10 mouse cellular contexts compared by ENCODE assay signal in the genomic region with DNA sequence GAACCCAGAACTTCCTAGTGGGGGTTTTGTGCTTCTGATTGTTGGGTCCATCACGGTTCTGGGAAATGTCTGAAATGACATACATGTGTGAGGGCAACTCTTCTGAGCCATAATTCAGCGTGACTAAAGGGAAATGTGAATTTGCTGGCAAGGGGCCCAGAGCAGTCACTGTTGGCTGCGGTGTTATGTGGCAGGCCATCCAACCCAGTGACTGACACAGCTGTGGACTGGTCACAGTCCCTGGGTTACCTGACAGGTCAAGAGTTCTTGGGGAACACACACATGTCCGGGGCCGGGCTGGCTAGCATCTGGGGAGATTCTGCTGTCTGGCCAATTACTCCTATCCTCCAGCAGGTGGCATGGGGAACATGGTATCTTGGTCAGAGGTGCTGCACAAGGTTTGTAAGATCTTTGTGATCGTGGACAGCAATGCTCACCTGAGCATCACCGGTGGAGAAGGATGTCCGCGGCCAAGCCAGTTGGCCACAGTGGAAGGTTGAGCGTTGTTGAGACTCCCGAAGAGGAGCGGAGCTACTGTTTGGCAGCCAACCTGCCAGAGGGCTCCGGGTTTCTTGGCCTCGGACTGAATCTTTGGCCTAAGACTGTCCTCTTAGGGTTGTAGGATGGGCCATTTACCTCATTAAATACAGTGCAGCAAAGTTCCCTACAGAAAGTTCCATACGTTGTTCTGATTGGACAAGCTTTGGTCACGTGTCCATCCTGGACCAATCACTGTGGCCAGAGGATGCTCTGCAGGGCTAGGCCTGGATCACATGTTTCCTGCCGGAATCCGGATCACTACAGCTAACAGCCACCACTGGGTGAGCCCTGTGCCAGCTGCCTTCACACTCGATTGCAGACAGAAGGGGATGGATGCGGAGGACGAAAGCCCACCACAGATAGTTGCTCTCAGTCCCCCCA. TPM values are rescaled to one million over a fixed set of nuclear protein-coding genes. Genes with fewer than 3 reads are reported as not detected.
A peak's percentile ranks its signal among the peaks of the same experiment; 100 is the strongest.
DNase-seq lines count a peak whose midpoint lies in the region; ATAC-seq and TF ChIP-seq lines count a peak whose summit lies in the region.
"Had no signal": no experiment of that assay in that cellular context is flagged by ENCODE, and none has a peak within 500 bp of the region (broad histone marks: within the 10 kb centered on the region; RNA-seq: fewer than 3 reads in every experiment).

No protein-coding gene starts in this region.

- no peak for TF ChIP-seq CTCF in thymus, adult 2 months (IDR thresholded peaks at IDR 0.05; ENCODE audit: borderline replicate concordance, control insufficient read depth, extremely low read depth, insufficient read depth, low read length, poor library complexity)

- no peak overlapping the region for H3K27ac ChIP-seq in midbrain, embryonic 14.5 days (replicated peaks; ENCODE audit: low read depth, low read length)
- no peak overlapping the region for H3K27ac ChIP-seq in midbrain, embryonic 10.5 days (replicated peaks)
- H3K27ac ChIP-seq in thymus, adult 2 months (ENCODE audit: control insufficient read depth, insufficient read depth, low read length), result no peak overlapping the region
- H3K27ac ChIP-seq in heart, embryonic 11.5 days (ENCODE audit: low read depth, low read length), result no peak overlapping the region
- H3K27ac ChIP-seq: heart, embryonic 13.5 days; limb, embryonic 13.5 days had no signal

- no peak overlapping the region for H3K4me3 ChIP-seq in midbrain, embryonic 14.5 days (replicated peaks; ENCODE audit: low read depth, low read length)
- H3K4me3 ChIP-seq in midbrain, embryonic 10.5 days, result no peak overlapping the region
- H3K4me3 ChIP-seq in thymus, adult 2 months (ENCODE audit: control insufficient read depth, insufficient read depth, low read length), result no peak overlapping the region
- no peak overlapping the region for H3K4me3 ChIP-seq in heart, embryonic 11.5 days (ENCODE audit: low read depth, low read length)
- H3K4me3 ChIP-seq: heart, embryonic 13.5 days; limb, embryonic 13.5 days had no signal

- DNase-seq in frontal cortex, postnatal 25 days (ENCODE audit: low spot score in 2 of 2), result no peak
- peak; percentile 63 for DNase-seq in midbrain, embryonic 14.5 days
- DNase-seq in midbrain, embryonic 10.5 days (ENCODE audit: low spot score), result no peak
- DNase-seq in cerebellum, postnatal 36 days, result peak; percentile 28 to 30
- no peak for DNase-seq in thymus, adult 2 months

- no peak overlapping the region for H3K4me2 ChIP-seq in midbrain, embryonic 14.5 days (ENCODE audit: low read length)
- H3K4me2 ChIP-seq in heart, embryonic 11.5 days, result no peak overlapping the region
- H3K4me2 ChIP-seq: heart, embryonic 13.5 days; limb, embryonic 13.5 days had no signal

- no peaks in the 10 kb centered on the region for H3K9me3 ChIP-seq in midbrain, embryonic 14.5 days (ENCODE audit: control insufficient read depth, low read length)
- no peaks in the 10 kb centered on the region for H3K9me3 ChIP-seq in midbrain, embryonic 10.5 days (replicated peaks)
- no peaks in the 10 kb centered on the region for H3K9me3 ChIP-seq in heart, embryonic 11.5 days (replicated peaks; ENCODE audit: control insufficient read depth, low read length)
- H3K9me3 ChIP-seq: heart, embryonic 13.5 days; limb, embryonic 13.5 days had no signal

- 81% methylated on average over 21 of the region's 21 CpGs for WGBS in midbrain, embryonic 14.5 days
- WGBS in midbrain, embryonic 10.5 days, result 83% methylated on average over 21 of the region's 21 CpGs
- 75% methylated on average over 21 of the region's 21 CpGs for WGBS in thymus, adult 2 months
- 77% methylated on average over 21 of the region's 21 CpGs for WGBS in heart, embryonic 11.5 days (ENCODE audit: insufficient replicate concordance)

- H3K36me3 ChIP-seq in midbrain, embryonic 14.5 days (ENCODE audit: control insufficient read depth, insufficient read depth, low read length), result no peaks in the 10 kb centered on the region
- no peaks in the 10 kb centered on the region for H3K36me3 ChIP-seq in midbrain, embryonic 10.5 days
- H3K36me3 ChIP-seq in thymus, adult 2 months (ENCODE audit: control insufficient read depth, insufficient read depth, low read length), result no peaks in the 10 kb centered on the region
- no peaks in the 10 kb centered on the region for H3K36me3 ChIP-seq in heart, embryonic 11.5 days (ENCODE audit: control insufficient read depth, insufficient read depth, low read length)
- H3K36me3 ChIP-seq: heart, embryonic 13.5 days; limb, embryonic 13.5 days had no signal

- H3K9ac ChIP-seq in midbrain, embryonic 14.5 days (replicated peaks; ENCODE audit: low read length), result no peak overlapping the region
- no peak overlapping the region for H3K9ac ChIP-seq in heart, embryonic 11.5 days (ENCODE audit: low read depth, low read length)
- H3K9ac ChIP-seq: heart, embryonic 13.5 days; limb, embryonic 13.5 days had no signal

- 0 out of 2 replicates have a peak, but pooled peaks have one; percentile 32 for ATAC-seq in frontal cortex, adult (ENCODE audit: low TSS enrichment)
- ATAC-seq in midbrain, embryonic 14.5 days (ENCODE audit: low FRiP score, low TSS enrichment), result no peak
- ATAC-seq in heart, embryonic 11.5 days (replicated peaks; ENCODE audit: insufficient number of reproducible peaks, low FRiP score, low TSS enrichment), result no peak
- ATAC-seq in activated CD4-positive, CD25-positive, alpha-beta regulatory T cell, adult 4 months, result no peak

- H3K4me1 ChIP-seq in midbrain, embryonic 14.5 days (ENCODE audit: control insufficient read depth, insufficient read depth, low read length), result peaks cover 9% of the 10 kb centered on the region
- peaks cover 20% of the 10 kb centered on the region for H3K4me1 ChIP-seq in midbrain, embryonic 10.5 days
- peaks cover 5% of the 10 kb centered on the region for H3K4me1 ChIP-seq in thymus, adult 2 months (replicated peaks; ENCODE audit: control insufficient read depth, insufficient read depth, low read length)
- H3K4me1 ChIP-seq in heart, embryonic 11.5 days (ENCODE audit: control insufficient read depth, insufficient read depth, low read length), result 0 out of 2 replicates have a peak, but pooled peaks cover 3% of the 10 kb centered on the region

- no peak for TF ChIP-seq POLR2A in thymus, adult 2 months (IDR thresholded peaks at IDR 0.05; ENCODE audit: control insufficient read depth, extremely low read depth, insufficient read depth, low read length, poor library complexity)

- H3K27me3 ChIP-seq in midbrain, embryonic 14.5 days (ENCODE audit: control insufficient read depth, insufficient read depth, low read length), result no peaks in the 10 kb centered on the region
- H3K27me3 ChIP-seq in midbrain, embryonic 10.5 days (ENCODE audit: low read depth, poor library complexity, severe bottlenecking), result no peaks in the 10 kb centered on the region
- H3K27me3 ChIP-seq in thymus, adult 2 months (ENCODE audit: control insufficient read depth, insufficient read depth, low read length), result no peaks in the 10 kb centered on the region
- H3K27me3 ChIP-seq in heart, embryonic 11.5 days (ENCODE audit: control insufficient read depth, insufficient read depth, low read length), result no peaks in the 10 kb centered on the region
- H3K27me3 ChIP-seq: heart, embryonic 13.5 days had no signal

RNA-seq across cellular contexts. Expression of gene Arhgap8, which starts 52.6 kb away (rescaled TPM):
- polyA plus RNA-seq in midbrain, embryonic 14.5 days (2014; fragmentation: Nextera tagmentation; extraction: Ambion mirVana), result 0.46 TPM in 1 of 2 replicates, not detected in the other
- polyA plus RNA-seq in midbrain, embryonic 10.5 days (2016; fragmentation: Nextera tagmentation; extraction: Ambion mirVana), result 1.5 and 1.7 TPM in 2 replicates
- 11.8 and 16.0 TPM in 2 replicates for polyA plus RNA-seq in thymus, adult 2 months (2012; rRNA removed)
- 2.7 TPM in 2 replicates for polyA plus RNA-seq in heart, embryonic 11.5 days (2014; fragmentation: Nextera tagmentation; extraction: Ambion mirVana)
- not detected for polyA plus RNA-seq in activated CD4-positive, CD25-positive, alpha-beta regulatory T cell, adult 4 months (2017; shearing (Covaris generic))

Comparison
In these comparisons a context has a peak if more than half of its experiments do, and no peak if none do; other contexts are left out.
1. DNase-seq: peak in midbrain, embryonic 14.5 days (single experiment) and cerebellum, postnatal 36 days (2 of 2); none in frontal cortex, postnatal 25 days (0 of 2), midbrain, embryonic 10.5 days (single experiment) and thymus, adult 2 months (single experiment).